Mouse (Mus musculus): Measurements from ENCODE around the gene Tpd52l1.
"Not testable (repeated sequence)": the region's sequence is repeated elsewhere in the genome, so short reads cannot be mapped to it uniquely, and the experiment has no call there.

Tpd52l1 gene

GRCm38 (mm10) chr10:31445291-31446124, at the start of gene Tpd52l1:
TSS of gene Tpd52l1 (minus strand) at chr10:31445958.
- no peak for DNase-seq (ENCODE audit: low spot score)

GRCm38 (mm10) chr10:31494296-31494695, 48.5 kb upstream of the Tpd52l1 start:
- DNase-seq (ENCODE audit: low spot score): no peak

- no peak for DNase-seq (ENCODE audit: low spot score)
These were observed 21.5 kb upstream of the Tpd52l1 start for GRCm38 (mm10) chr10:31467043-31467898.

GRCm38 (mm10) chr10:31465840-31466541, 20.2 kb upstream of the Tpd52l1 start:
- no peak for DNase-seq (ENCODE audit: low spot score)

- no peak for DNase-seq (ENCODE audit: low spot score)
These were observed 19.7 kb upstream of the Tpd52l1 start for GRCm38 (mm10) chr10:31465424-31465823.

- DNase-seq (ENCODE audit: low spot score): no peak
These were observed 17.3 kb upstream of the Tpd52l1 start for GRCm38 (mm10) chr10:31463044-31463443.

- DNase-seq (ENCODE audit: low spot score): no peak
These were observed 11.0 kb upstream of the Tpd52l1 start for GRCm38 (mm10) chr10:31456806-31457205.

GRCm38 (mm10) chr10:31447083-31447482, 1.3 kb upstream of the Tpd52l1 start:
- no peak for DNase-seq (ENCODE audit: low spot score)

GRCm38 (mm10) chr10:31444206-31444605, 1.6 kb downstream of the Tpd52l1 start:
- DNase-seq (ENCODE audit: low spot score): no peak

- DNase-seq (ENCODE audit: low spot score): no peak
These were observed 4.3 kb downstream of the Tpd52l1 start for GRCm38 (mm10) chr10:31441491-31441890.

- DNase-seq (ENCODE audit: low spot score): no peak
These were observed 9.7 kb downstream of the Tpd52l1 start for GRCm38 (mm10) chr10:31436047-31436446.

- DNase-seq (ENCODE audit: low spot score): no peak
These were observed 27.8 kb downstream of the Tpd52l1 start for GRCm38 (mm10) chr10:31417956-31418355.

GRCm38 (mm10) chr10:31392990-31393389, 52.8 kb downstream of the Tpd52l1 start:
- DNase-seq (ENCODE audit: low spot score): no peak

- no peak for DNase-seq (ENCODE audit: low spot score)
These were observed 54.9 kb downstream of the Tpd52l1 start for GRCm38 (mm10) chr10:31390777-31391395.

GRCm38 (mm10) chr10:31388566-31388965, 57.2 kb downstream of the Tpd52l1 start:
- not testable (repeated sequence) for DNase-seq (ENCODE audit: low spot score)

GRCm38 (mm10) chr10:31370200-31370599, 75.6 kb downstream of the Tpd52l1 start:
- not testable (repeated sequence) for DNase-seq (ENCODE audit: low spot score)

GRCm38 (mm10) chr10:31359749-31360148, 86.0 kb downstream of the Tpd52l1 start:
- no peak for DNase-seq (ENCODE audit: low spot score)

GRCm38 (mm10) chr10:31354886-31355461, 90.8 kb downstream of the Tpd52l1 start:
- no peak for DNase-seq (ENCODE audit: low spot score)

- no peak for DNase-seq (ENCODE audit: low spot score)
These were observed 91.6 kb downstream of the Tpd52l1 start for GRCm38 (mm10) chr10:31354141-31354540.

- no peak for DNase-seq (ENCODE audit: low spot score)
These were observed 92.8 kb downstream of the Tpd52l1 start for GRCm38 (mm10) chr10:31352845-31353427.

GRCm38 (mm10) chr10:31351056-31351455, 94.7 kb downstream of the Tpd52l1 start:
- DNase-seq (ENCODE audit: low spot score): no peak
